In genomic region chr7:70256806-70257205, GRCm38 (mm10) we compare ENCODE assay signal across 16 mouse cellular contexts.
"Had no signal": no experiment of that assay in that cellular context is flagged by ENCODE, and none has a peak within 500 bp of the region (broad histone marks: within the 10 kb centered on the region; RNA-seq: fewer than 3 reads in every experiment).

No protein-coding gene starts in this region.

- H3K9me3 ChIP-seq: neural tube, embryonic 13.5 days; neural tube, embryonic 15.5 days; stomach, embryonic 15.5 days had no signal

- H3K27ac ChIP-seq: neural tube, embryonic 13.5 days; neural tube, embryonic 15.5 days; stomach, embryonic 15.5 days; stomach, postnatal 0 days had no signal

- H3K4me2 ChIP-seq: neural tube, embryonic 13.5 days; neural tube, embryonic 15.5 days; stomach, embryonic 15.5 days had no signal

- H3K27me3 ChIP-seq: neural tube, embryonic 13.5 days; neural tube, embryonic 15.5 days; stomach, embryonic 15.5 days had no signal

- H3K9ac ChIP-seq: neural tube, embryonic 13.5 days; neural tube, embryonic 15.5 days; stomach, embryonic 15.5 days had no signal

- H3K4me1 ChIP-seq: neural tube, embryonic 13.5 days; neural tube, embryonic 15.5 days; stomach, embryonic 15.5 days had no signal

- H3K36me3 ChIP-seq: neural tube, embryonic 13.5 days; neural tube, embryonic 15.5 days; stomach, embryonic 15.5 days had no signal

- DNase-seq: retina, postnatal 1 day; right cerebral cortex, adult 18-20 months; right cerebral cortex, postnatal 14 days; right cerebral cortex, postnatal 25 days; right cerebral cortex, postnatal 4 days; spleen, adult 18-20 months; thymus, adult 18-20 months; thymus, adult 2 months; thymus, postnatal 14 days; thymus, postnatal 25 days; thymus, postnatal 36 days; thymus, postnatal 4 days had no signal

- H3K4me3 ChIP-seq: neural tube, embryonic 13.5 days; neural tube, embryonic 15.5 days; stomach, embryonic 15.5 days had no signal
